Mouse (Mus musculus): ENCODE results near the gene Lmbr1l.

GRCm38 (mm10) chr15:98921510-98921909 lies 3.5 kb upstream of the Lmbr1l start:
- TF ChIP-seq MYOG (IDR thresholded peaks at IDR 0.05; ENCODE audit: control insufficient read depth in 1 of 3, insufficient read depth in 1 of 3, insufficient read length in 2 of 3, low read depth in 2 of 3), result no peak
- TF ChIP-seq POLR2A (IDR thresholded peaks at IDR 0.05; ENCODE audit: insufficient read length, low read depth), result no peak
- TF ChIP-seq USF1 (IDR thresholded peaks at IDR 0.05; ENCODE audit: low read depth), result no peak
- no peak for TF ChIP-seq TCF12 (IDR thresholded peaks at IDR 0.05; ENCODE audit: insufficient read depth, poor library complexity, severe bottlenecking)
- no peak for TF ChIP-seq TCF3 (IDR thresholded peaks at IDR 0.05; ENCODE audit: insufficient read length, low read depth)
- no peak for TF ChIP-seq POLR2AphosphoS2 (IDR thresholded peaks at IDR 0.05; ENCODE audit: insufficient read length, low read depth)
- TF ChIP-seq MYOD1 (IDR thresholded peaks at IDR 0.05; ENCODE audit: control insufficient read depth in 1 of 3, insufficient read length in 2 of 3, low read depth in 2 of 3), result no peak
- no peak for TF ChIP-seq MAX (IDR thresholded peaks at IDR 0.05; ENCODE audit: low read depth)
- no peak for TF ChIP-seq SRF (IDR thresholded peaks at IDR 0.05; ENCODE audit: control insufficient read depth, insufficient read length, low read depth)
